Mouse (Mus musculus) liver, embryonic 11.5 days (tissue): ENCODE measurements around the gene Kifc5b. TPM values are rescaled to one million over a fixed set of nuclear protein-coding genes. Genes with fewer than 3 reads are reported as not detected.
"Not testable (repeated sequence)": the region's sequence is repeated elsewhere in the genome, so short reads cannot be mapped to it uniquely, and the experiment has no call there.

Experiments used
- ATAC-seq: fragments of 200-750 bp; cut with Nextera tagmentation; replicated peaks from 2 replicates; pipeline ENCODE4 v1.8.0; 2017; ENCODE audit warnings: moderate number of reproducible peaks, mild to moderate bottlenecking, moderate TSS enrichment, moderate library complexity; ENCODE audit not compliant: low FRiP score
- DNase-seq: peaks from one replicate; pipeline ENCODE4 v3.0.0-alpha.2; 2017; ENCODE audit warnings: low spot score
- H3K27ac ChIP-seq: fragments of 300-500 bp; sonication (generic); 2 replicates; pipeline ENCODE4 v1.5.1; 2014; ENCODE audit warnings: mild to moderate bottlenecking, low read depth, low read length, control low read depth
- H3K27me3 ChIP-seq: fragments of 300-500 bp; sonication (generic); replicated peaks from 2 replicates; pipeline ENCODE4 v1.6.1; 2014; ENCODE audit warnings: low read length, mixed read lengths; ENCODE audit not compliant: control insufficient read depth, insufficient read depth
- H3K36me3 ChIP-seq: fragments of 300-500 bp; sonication (generic); 2 replicates; pipeline ENCODE4 v1.6.1; 2014; ENCODE audit warnings: mild to moderate bottlenecking, low read length, moderate library complexity, mixed read lengths; ENCODE audit not compliant: control insufficient read depth, insufficient read depth
- H3K4me1 ChIP-seq: fragments of 300-500 bp; sonication (generic); replicated peaks from 2 replicates; pipeline ENCODE4 v1.6.1; 2014; ENCODE audit warnings: low read length, mixed read lengths; ENCODE audit not compliant: control insufficient read depth, insufficient read depth
- H3K4me2 ChIP-seq: fragments of 300-500 bp; sonication (generic); 2 replicates; pipeline ENCODE4 v1.6.1; 2014; ENCODE audit warnings: mild to moderate bottlenecking, control low read depth, moderate library complexity
- H3K4me3 ChIP-seq: fragments of 300-500 bp; sonication (generic); 2 replicates; pipeline ENCODE4 v1.5.1; 2014; ENCODE audit warnings: low read depth, low read length, control low read depth
- H3K9ac ChIP-seq: fragments of 300-500 bp; sonication (generic); 2 replicates; pipeline ENCODE4 v1.6.1; 2014; ENCODE audit warnings: low read depth, low read length, control low read depth
- H3K9me3 ChIP-seq: fragments of 300-500 bp; sonication (generic); 2 replicates; pipeline ENCODE4 v1.6.1; 2016; ENCODE audit warnings: low read length, inconsistent platforms, mixed read lengths; ENCODE audit not compliant: control insufficient read depth
- WGBS: fragments of 180-500 bp; shearing (Covaris S2); extraction: QIAGEN DNeasy Blood & Tissue Kit; methylation state at CpG from one replicate; pipeline ENCODE4 v1.1.7; 2014; 5-methylcytosine and 5-hydroxymethylcytosine counted together
- polyA plus RNA-seq: library from polyadenylated mRNA; unstranded; fragments of >200 nt; fragmentation: Nextera tagmentation; extraction: Ambion mirVana; gene quantifications from 2 replicates; pipeline ENCODE4 v1.2.1, GENCODE M21; 2014

Kifc5b gene
- polyA plus RNA-seq, 1 experiment from 2014 or later: 8.6 TPM

DNA sequence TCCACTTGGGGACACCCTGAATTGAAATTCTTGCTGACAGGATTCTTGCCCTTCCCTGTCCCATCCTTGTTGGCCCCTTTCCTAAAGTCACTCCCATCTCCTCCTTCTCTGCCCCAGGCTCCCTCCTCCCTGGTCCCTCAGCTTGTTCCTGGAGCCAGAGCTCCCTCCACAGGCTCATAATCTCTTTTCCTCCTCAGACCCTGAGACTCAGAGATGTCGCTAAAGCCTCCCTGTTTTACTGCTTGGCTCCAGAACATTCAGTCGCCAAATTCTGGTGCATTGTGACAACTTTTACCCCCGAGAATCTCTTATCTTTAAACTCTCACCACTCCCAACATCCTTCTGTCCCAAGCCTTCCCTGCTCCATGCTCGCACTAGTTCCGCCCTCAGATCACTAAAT is 12.6 kb upstream of the Kifc5b start:
- no peaks in the 10 kb centered on the region for H3K9me3 ChIP-seq
- no peaks in the 10 kb centered on the region for H3K36me3 ChIP-seq

DNA sequence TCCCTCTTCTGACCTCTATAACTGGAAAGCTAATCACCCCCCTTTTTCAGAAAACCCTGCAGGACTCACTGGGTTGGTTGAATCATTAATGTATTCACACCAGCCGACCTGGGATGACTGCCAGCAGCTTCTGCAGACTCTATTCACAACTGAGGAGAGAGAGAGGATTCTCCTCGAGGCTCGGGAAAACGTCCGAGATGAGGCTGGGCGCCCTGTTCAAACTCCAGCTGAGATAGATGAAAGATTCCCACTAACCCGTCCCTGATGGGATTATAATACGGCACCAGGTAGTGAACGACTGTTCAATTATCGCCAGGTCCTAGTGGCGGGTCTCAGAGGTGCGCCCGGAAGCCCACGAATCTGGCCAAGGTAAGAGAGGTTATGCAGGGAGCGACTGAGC is 9.4 kb upstream of the Kifc5b start:
- not testable (repeated sequence) for H3K4me1 ChIP-seq, H3K4me2 ChIP-seq, ATAC-seq, H3K9ac ChIP-seq, H3K27me3 ChIP-seq, H3K36me3 ChIP-seq, DNase-seq, H3K9me3 ChIP-seq, H3K4me3 ChIP-seq, H3K27ac ChIP-seq
- 88% methylated on average over 14 of the region's 15 CpGs for WGBS

More for the DNA sequence above, 12.6 kb upstream of the Kifc5b start:
- Histone ChIP-seq H3K4me2 (no peak overlapping the region), H3K4me1 (no peaks in the 10 kb centered on the region), H3K4me3 (no peak overlapping the region), H3K27ac (no peak overlapping the region), H3K27me3 (no peaks in the 10 kb centered on the region), H3K9ac (no peak overlapping the region)
- WGBS: 51% methylated on average over 5 of the region's 5 CpGs
- DNase-seq (no peak), ATAC-seq (no peak)

DNA sequence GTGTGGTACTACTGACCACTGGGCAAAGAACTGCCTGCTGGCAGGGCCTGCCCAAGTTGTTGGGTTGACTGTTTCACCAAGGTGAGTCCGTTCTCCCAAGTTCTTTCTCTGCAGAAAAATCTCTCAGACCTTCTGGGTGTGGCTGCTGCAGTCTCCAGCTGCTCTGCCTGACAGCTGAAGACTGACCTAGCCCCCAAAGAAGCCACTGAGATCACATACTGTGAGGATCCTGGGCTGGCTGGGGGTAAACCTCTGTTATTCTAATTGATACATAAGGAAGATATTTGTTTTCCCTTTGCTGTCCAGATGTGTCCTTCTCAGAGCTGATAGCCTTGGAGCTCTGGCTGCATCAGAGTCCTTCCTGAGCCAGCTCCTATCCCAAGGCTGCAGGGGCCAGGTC is 1.6 kb upstream of the Kifc5b start:
- Histone ChIP-seq H3K36me3 (no peaks in the 10 kb centered on the region), H3K4me3 (no peak overlapping the region), H3K27ac (no peak overlapping the region), H3K9ac (no peak overlapping the region), H3K27me3 (no peaks in the 10 kb centered on the region), H3K4me2 (no peak overlapping the region), H3K9me3 (no peaks in the 10 kb centered on the region), H3K4me1 (peaks cover 14% of the 10 kb centered on the region)
- WGBS: 45% methylated on average over 1 of the region's 1 CpGs
- DNase-seq (no peak), ATAC-seq (no peak)

DNA sequence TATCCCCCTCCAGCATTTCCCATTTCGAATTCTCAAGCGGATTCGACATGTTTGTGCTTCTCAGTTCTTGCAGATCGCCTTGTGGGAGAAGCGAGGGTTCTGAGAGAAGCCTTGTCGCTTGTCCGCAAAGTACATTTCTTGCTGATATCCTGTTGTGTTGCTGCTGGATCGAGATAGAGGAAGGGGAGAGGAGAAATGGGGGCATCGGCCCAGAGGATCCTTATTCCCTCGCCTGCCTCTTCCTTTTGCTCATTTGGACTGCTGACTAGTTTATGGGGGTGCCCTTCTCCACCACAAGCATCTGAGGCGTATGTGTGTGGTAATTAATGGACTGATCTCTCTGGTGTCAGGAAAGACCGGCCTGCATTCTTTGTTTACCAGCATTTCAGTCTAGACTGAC is 669 bp downstream of the Kifc5b start:
- WGBS: 0% methylated on average over 12 of the region's 12 CpGs
- H3K36me3 ChIP-seq, H3K9me3 ChIP-seq, H3K27me3 ChIP-seq, ATAC-seq, DNase-seq: not testable (repeated sequence)
- Histone ChIP-seq H3K4me3 (peak overlapping the region; percentile 77), H3K4me2 (peak overlapping the region; percentile 75), H3K9ac (peak overlapping the region; percentile 83), H3K4me1 (peaks cover 15% of the 10 kb centered on the region), H3K27ac (peak overlapping the region; percentile 68; the same call in 1 of the 2 replicates)

DNA sequence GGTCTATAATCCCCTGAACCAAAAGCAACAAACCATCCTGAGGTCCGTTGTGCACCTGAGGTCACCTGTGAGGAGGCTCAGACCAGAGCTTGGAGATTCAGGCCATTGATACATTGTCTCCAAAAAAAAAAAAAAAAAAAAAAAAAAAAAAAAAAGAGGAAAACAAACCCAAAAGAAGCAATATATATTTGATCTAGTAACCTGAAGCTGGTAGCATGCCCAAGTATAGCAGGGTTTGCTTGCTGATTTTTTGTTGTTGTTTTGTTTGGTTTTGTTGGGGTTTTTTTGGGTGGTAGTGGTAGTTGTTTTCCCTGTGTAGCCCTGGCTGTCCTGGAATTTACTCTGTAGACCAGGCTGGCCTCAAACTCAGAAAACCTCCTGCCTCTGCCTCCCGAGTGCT is 1.5 kb downstream of the Kifc5b start:
- H3K27ac ChIP-seq: no peak overlapping the region
- H3K4me2 ChIP-seq: peak overlapping the region; percentile 75
- peak overlapping the region; percentile 77 for H3K4me3 ChIP-seq
- H3K9ac ChIP-seq: peak overlapping the region; percentile 56
- no peak for ATAC-seq
- H3K4me1 ChIP-seq: peaks cover 15% of the 10 kb centered on the region
- no peaks in the 10 kb centered on the region for H3K9me3 ChIP-seq
- DNase-seq: no peak
- 79% methylated on average over 2 of the region's 2 CpGs for WGBS
- H3K27me3 ChIP-seq: no peaks in the 10 kb centered on the region
- 0 out of 2 replicates have a peak, but pooled peaks cover 5% of the 10 kb centered on the region for H3K36me3 ChIP-seq

DNA sequence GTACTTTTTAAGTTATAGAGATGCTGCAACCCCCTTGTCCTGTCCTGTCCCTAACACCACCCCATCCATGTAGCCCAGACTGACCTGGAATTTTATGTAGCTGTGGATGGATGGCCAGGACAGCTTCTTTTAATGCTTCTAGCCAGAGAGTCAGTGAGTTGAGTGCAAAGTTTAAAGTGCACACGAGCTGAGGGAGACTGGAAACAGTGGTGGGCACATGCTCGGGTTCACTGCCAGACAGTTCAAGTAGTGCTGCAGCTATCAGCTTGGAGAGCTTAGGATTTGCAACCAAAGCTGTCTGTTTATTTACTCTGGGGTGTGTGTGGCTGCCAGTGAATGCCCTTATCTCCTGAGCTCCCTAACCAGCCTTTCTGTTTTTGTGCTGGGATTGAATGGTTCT is 2.6 kb downstream of the Kifc5b start:
- H3K36me3 ChIP-seq, H3K9me3 ChIP-seq, ATAC-seq, H3K4me3 ChIP-seq, DNase-seq, H3K27me3 ChIP-seq, H3K27ac ChIP-seq, H3K9ac ChIP-seq: not testable (repeated sequence)
- Histone ChIP-seq H3K4me2 (0 out of 2 replicates have a peak overlapping the region, but pooled peaks have one; percentile 2), H3K4me1 (peaks cover 15% of the 10 kb centered on the region)
- WGBS: 65% methylated on average over 2 of the region's 2 CpGs

DNA sequence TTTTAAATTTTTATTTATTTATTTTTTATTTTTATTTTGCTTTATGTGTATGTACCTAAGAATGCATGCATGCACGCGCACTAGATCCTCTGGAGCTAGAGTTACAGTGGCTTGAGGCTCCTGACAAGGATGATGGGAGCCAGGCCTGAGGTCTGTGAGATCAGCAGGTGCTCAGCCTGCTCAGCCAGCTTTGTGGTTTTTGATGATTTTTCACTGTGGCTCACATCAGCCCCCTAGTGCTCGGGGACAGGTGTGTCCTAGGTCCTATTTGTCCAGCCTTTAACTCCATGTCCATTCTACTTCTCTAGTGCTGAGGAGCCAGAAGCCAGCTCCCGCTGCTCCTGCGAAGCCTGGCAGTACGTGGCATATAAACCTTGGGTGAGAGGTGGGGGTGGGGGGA is 5.5 kb downstream of the Kifc5b start:
- not testable (repeated sequence) for H3K9ac ChIP-seq, H3K4me3 ChIP-seq, H3K27ac ChIP-seq, H3K27me3 ChIP-seq, ATAC-seq, H3K9me3 ChIP-seq, DNase-seq, H3K4me2 ChIP-seq
- Histone ChIP-seq H3K4me1 (peaks cover 15% of the 10 kb centered on the region), H3K36me3 (peaks cover 13% of the 10 kb centered on the region; the same call in 1 of the 2 replicates)
- 95% methylated on average over 5 of the region's 6 CpGs for WGBS

DNA sequence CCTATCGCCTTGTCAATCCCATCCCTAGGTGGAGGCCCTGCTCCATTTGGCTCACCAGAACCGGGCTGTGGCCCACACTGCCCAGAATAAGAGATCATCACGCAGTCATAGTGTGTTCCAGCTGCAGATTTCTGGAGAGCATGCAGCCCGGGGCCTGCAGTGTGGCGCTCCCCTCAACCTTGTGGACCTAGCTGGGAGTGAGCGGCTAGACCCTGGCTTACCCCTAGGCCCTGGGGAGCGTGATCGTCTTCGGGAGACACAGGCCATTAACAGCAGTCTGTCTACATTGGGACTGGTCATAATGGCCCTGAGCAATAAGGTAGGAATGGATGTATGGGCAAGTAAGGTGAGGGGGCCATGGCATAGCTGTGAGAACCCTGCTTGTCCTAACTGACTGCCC is 8.5 kb downstream of the Kifc5b start:
- H3K4me2 ChIP-seq, H3K4me1 ChIP-seq, H3K4me3 ChIP-seq, DNase-seq, H3K27me3 ChIP-seq, H3K9me3 ChIP-seq, H3K9ac ChIP-seq, H3K27ac ChIP-seq, ATAC-seq: not testable (repeated sequence)
- peaks cover 27% of the 10 kb centered on the region for H3K36me3 ChIP-seq
- 95% methylated on average over 9 of the region's 9 CpGs for WGBS

DNA sequence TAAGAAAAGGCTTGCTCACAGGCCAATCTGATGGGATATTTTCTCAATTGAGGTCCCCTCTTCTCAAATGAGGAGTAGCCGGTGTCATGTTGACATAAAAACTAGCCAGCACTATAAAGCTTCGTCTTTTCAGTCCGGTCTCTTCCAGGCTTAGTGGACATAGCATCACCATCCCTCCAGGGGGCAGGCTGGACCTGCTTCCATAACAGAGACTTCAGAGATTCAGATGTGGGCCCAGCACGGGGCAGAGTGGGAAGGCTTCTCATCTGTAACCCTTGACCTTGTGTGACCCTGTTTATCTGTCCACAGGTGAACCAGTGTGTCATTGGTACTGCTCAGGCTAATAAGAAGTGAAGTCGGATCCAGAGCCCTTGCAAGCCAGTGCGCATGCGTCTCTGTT is 14.9 kb downstream of the Kifc5b start:
- not testable (repeated sequence) for ATAC-seq, H3K27me3 ChIP-seq, H3K9ac ChIP-seq, H3K27ac ChIP-seq, H3K9me3 ChIP-seq, H3K4me2 ChIP-seq, H3K4me3 ChIP-seq
- Histone ChIP-seq H3K36me3 (peaks cover 31% of the 10 kb centered on the region), H3K4me1 (peaks cover 13% of the 10 kb centered on the region)
- DNase-seq: peak; percentile 37
- 70% methylated on average over 7 of the region's 7 CpGs for WGBS
